Mouse (Mus musculus) splenic B cell, adult 2 months (primary cell): Measurements from ENCODE around the gene Gm45837.

Experiments used
- DNase-seq: peaks from one replicate; pipeline ENCODE4 v3.0.0-alpha.2; 2011; ENCODE audit warnings: low read depth, low spot score
- H3K27me3 ChIP-seq: 2 replicates; pipeline ENCODE4 v1.6.1; 2012; ENCODE audit warnings: mild to moderate bottlenecking, low read length, moderate library complexity, mixed read lengths; ENCODE audit not compliant: control insufficient read depth, poor library complexity, insufficient read depth, severe bottlenecking
- H3K36me3 ChIP-seq: 2 replicates; pipeline ENCODE4 v1.6.1; 2012; ENCODE audit warnings: mild to moderate bottlenecking, low read length, moderate library complexity, mixed read lengths; ENCODE audit not compliant: control insufficient read depth, poor library complexity, insufficient read depth, severe bottlenecking

Gm45837 gene

GRCm38 (mm10) chr7:101501675-101502074 lies 91.0 kb downstream of the Gm45837 start:
- no peaks in the 10 kb centered on the region for H3K27me3 ChIP-seq
- H3K36me3 ChIP-seq, result peaks cover 3% of the 10 kb centered on the region; the same call in 1 of the 2 replicates
- peak; percentile 54 for DNase-seq

GRCm38 (mm10) chr7:101503351-101503750 lies 92.7 kb downstream of the Gm45837 start:
- peaks cover 5% of the 10 kb centered on the region for H3K36me3 ChIP-seq
- DNase-seq, result peak; percentile 84
- H3K27me3 ChIP-seq, result no peaks in the 10 kb centered on the region

- no peaks in the 10 kb centered on the region for H3K27me3 ChIP-seq
- H3K36me3 ChIP-seq, result peaks cover 5% of the 10 kb centered on the region
- DNase-seq, result no peak
Observed at GRCm38 (mm10) chr7:101503803-101504202, 93.1 kb downstream of the Gm45837 start.

GRCm38 (mm10) chr7:101504507-101504906 lies 93.8 kb downstream of the Gm45837 start:
- DNase-seq, result peak; percentile 12
- no peaks in the 10 kb centered on the region for H3K27me3 ChIP-seq
- H3K36me3 ChIP-seq, result peaks cover 5% of the 10 kb centered on the region

- Histone ChIP-seq H3K27me3 (no peaks in the 10 kb centered on the region), H3K36me3 (peaks cover 5% of the 10 kb centered on the region)
- DNase-seq, result no peak
Observed at GRCm38 (mm10) chr7:101509212-101509611, 98.5 kb downstream of the Gm45837 start.

- DNase-seq, result no peak
- Histone ChIP-seq H3K27me3 (no peaks in the 10 kb centered on the region), H3K36me3 (no peaks in the 10 kb centered on the region)
Observed at GRCm38 (mm10) chr7:101513655-101514054, 103.0 kb downstream of the Gm45837 start.

- no peak for DNase-seq
- no peaks in the 10 kb centered on the region for H3K27me3 ChIP-seq
- no peaks in the 10 kb centered on the region for H3K36me3 ChIP-seq
Observed at GRCm38 (mm10) chr7:101514768-101515167, 104.1 kb downstream of the Gm45837 start.

GRCm38 (mm10) chr7:101515295-101515694 lies 104.6 kb downstream of the Gm45837 start:
- no peaks in the 10 kb centered on the region for H3K27me3 ChIP-seq
- H3K36me3 ChIP-seq, result no peaks in the 10 kb centered on the region
- DNase-seq, result no peak

GRCm38 (mm10) chr7:101516460-101516859 lies 105.8 kb downstream of the Gm45837 start:
- Histone ChIP-seq H3K27me3 (no peaks in the 10 kb centered on the region), H3K36me3 (no peaks in the 10 kb centered on the region)
- peak; percentile 49 for DNase-seq

- Histone ChIP-seq H3K27me3 (no peaks in the 10 kb centered on the region), H3K36me3 (no peaks in the 10 kb centered on the region)
- no peak for DNase-seq
Observed at GRCm38 (mm10) chr7:101521696-101522095, 111.0 kb downstream of the Gm45837 start.

- Histone ChIP-seq H3K27me3 (no peaks in the 10 kb centered on the region), H3K36me3 (no peaks in the 10 kb centered on the region)
- no peak for DNase-seq
Observed at GRCm38 (mm10) chr7:101523205-101523604, 112.5 kb downstream of the Gm45837 start.

GRCm38 (mm10) chr7:101526484-101526883 lies 115.8 kb downstream of the Gm45837 start:
- no peak for DNase-seq
- Histone ChIP-seq H3K36me3 (no peaks in the 10 kb centered on the region), H3K27me3 (no peaks in the 10 kb centered on the region)

- Histone ChIP-seq H3K36me3 (no peaks in the 10 kb centered on the region), H3K27me3 (no peaks in the 10 kb centered on the region)
- no peak for DNase-seq
Observed at GRCm38 (mm10) chr7:101534428-101534827, 123.7 kb downstream of the Gm45837 start.

- H3K27me3 ChIP-seq, result no peaks in the 10 kb centered on the region
- DNase-seq, result no peak
- no peaks in the 10 kb centered on the region for H3K36me3 ChIP-seq
Observed at GRCm38 (mm10) chr7:101535102-101535501, 124.4 kb downstream of the Gm45837 start.

GRCm38 (mm10) chr7:101535517-101535916 lies 124.8 kb downstream of the Gm45837 start:
- no peaks in the 10 kb centered on the region for H3K36me3 ChIP-seq
- no peaks in the 10 kb centered on the region for H3K27me3 ChIP-seq
- DNase-seq, result no peak

GRCm38 (mm10) chr7:101537541-101537940 lies 126.9 kb downstream of the Gm45837 start:
- no peaks in the 10 kb centered on the region for H3K27me3 ChIP-seq
- DNase-seq, result peak; percentile 30

More at GRCm38 (mm10) chr7:101537541-101537940, 126.9 kb downstream of the Gm45837 start:
- no peaks in the 10 kb centered on the region for H3K36me3 ChIP-seq
